Mouse (Mus musculus): ENCODE measurements around the gene Prkag1. TPM values are rescaled to one million over a fixed set of nuclear protein-coding genes. Genes with fewer than 3 reads are reported as not detected.

Gene Prkag1
- 128 and 140 TPM in 2 replicates for polyA plus RNA-seq (2014; fragmentation: Nextera tagmentation; extraction: Ambion mirVana)

DNA sequence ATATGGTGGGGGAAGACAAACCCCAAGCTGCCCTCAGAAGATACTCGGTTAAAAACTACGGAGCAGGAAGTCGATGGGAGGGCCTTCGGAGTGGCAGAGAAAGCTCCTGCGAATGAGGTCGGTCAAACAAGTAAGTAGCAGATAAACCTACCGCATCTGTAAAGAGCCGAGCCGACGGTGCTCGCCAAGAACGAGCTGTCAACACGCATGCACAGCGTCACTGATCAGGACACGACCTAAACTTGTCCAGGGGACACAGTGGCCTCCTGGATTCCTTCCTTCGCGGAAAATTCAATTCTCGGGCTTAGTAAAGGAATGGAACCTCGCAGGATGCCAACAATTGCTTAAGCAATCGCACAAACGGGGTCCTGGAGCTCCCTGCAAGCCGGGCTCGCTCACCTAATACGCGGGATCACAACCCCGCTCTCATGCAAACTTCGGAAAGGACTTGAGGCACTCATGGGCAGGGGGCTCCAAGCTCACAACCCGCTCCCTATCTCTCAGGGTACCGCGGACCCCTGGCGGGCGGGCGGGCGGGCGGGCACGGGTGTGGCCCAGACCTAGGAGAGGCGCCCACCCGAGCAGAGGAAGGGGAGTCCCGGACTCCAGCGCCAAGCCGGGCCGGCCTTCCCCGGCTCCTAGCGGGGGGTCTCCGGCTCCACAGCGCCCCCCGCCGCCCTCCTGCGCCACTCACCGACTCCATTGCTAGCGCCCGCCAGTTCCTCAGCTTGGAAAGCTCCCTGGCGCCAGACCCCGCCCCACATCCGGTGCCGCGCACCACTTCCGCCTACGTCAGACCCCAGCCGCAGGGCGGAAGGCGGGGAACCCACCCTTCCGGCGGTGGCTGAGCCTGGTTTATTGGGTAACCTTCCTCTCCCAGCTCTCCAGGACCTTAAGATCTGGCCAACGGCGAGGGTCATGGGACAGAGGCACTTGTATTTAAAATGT is at the start of gene Prkag1:
TSS of gene Prkag1 (minus strand) at position 786 of the 948 bp plus-strand sequence.
- peak; percentile 98 for DNase-seq (ENCODE audit: low spot score)
- H3K4me2 ChIP-seq, result peak within 1 kb of the TSS; percentile 71
- peak within 1 kb of the TSS; percentile 87 for H3K9ac ChIP-seq (ENCODE audit: low read depth, low read length)
- peaks cover 54% of the 10 kb centered on the region for H3K4me1 ChIP-seq (replicated peaks; ENCODE audit: control insufficient read depth, insufficient read depth, low read length)
- no peaks in the 10 kb centered on the region for H3K27me3 ChIP-seq (replicated peaks; ENCODE audit: control insufficient read depth, insufficient read depth, low read length)
- H3K27ac ChIP-seq (ENCODE audit: low read depth, low read length), result peak within 1 kb of the TSS; percentile 96
- peak; percentile 85 for ATAC-seq (replicated peaks; ENCODE audit: low FRiP score)
- WGBS, result under 1% methylated on average over 57 of the region's 66 CpGs
- H3K4me3 ChIP-seq (ENCODE audit: low read depth, low read length), result peak within 1 kb of the TSS; percentile 72
- H3K9me3 ChIP-seq (ENCODE audit: control insufficient read depth, low read length), result no peaks in the 10 kb centered on the region
- H3K36me3 ChIP-seq (ENCODE audit: control insufficient read depth, insufficient read depth, low read length), result peaks cover 22% of the 10 kb centered on the region

DNA sequence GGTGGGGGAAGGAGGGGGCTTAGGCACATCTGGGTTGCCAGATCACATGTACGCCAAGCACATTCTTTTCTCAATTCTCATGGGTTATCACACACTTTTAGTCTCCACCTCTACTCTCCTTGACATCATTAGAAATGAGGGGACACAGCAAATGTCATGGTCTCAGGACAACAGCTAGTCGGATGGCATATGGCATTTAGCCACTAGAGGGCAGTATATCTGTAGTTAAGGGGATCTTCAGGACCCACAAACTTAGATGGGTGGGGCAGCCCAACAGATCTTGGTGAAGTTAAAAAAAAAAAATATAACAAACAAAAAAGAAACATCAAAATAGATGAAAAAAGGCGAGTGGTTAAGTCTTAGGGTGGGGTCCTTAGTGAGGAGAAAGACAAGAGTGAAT is 46.0 kb upstream of the Prkag1 start:
- WGBS, result 18% methylated on average over 3 of the region's 3 CpGs
- ATAC-seq (replicated peaks; ENCODE audit: low FRiP score) (no peak), DNase-seq (ENCODE audit: low spot score) (no peak)
- no peaks in the 10 kb centered on the region for H3K9me3 ChIP-seq (ENCODE audit: control insufficient read depth, low read length)
- no peak overlapping the region for H3K4me3 ChIP-seq (ENCODE audit: low read depth, low read length)
- no peak overlapping the region for H3K27ac ChIP-seq (ENCODE audit: low read depth, low read length)
- no peaks in the 10 kb centered on the region for H3K36me3 ChIP-seq (ENCODE audit: control insufficient read depth, insufficient read depth, low read length)
- H3K9ac ChIP-seq (ENCODE audit: low read depth, low read length), result no peak overlapping the region
- H3K4me2 ChIP-seq, result no peak overlapping the region
- peaks cover 8% of the 10 kb centered on the region; the same call in 1 of the 2 replicates for H3K4me1 ChIP-seq (replicated peaks; ENCODE audit: control insufficient read depth, insufficient read depth, low read length)
- no peaks in the 10 kb centered on the region for H3K27me3 ChIP-seq (replicated peaks; ENCODE audit: control insufficient read depth, insufficient read depth, low read length)

DNA sequence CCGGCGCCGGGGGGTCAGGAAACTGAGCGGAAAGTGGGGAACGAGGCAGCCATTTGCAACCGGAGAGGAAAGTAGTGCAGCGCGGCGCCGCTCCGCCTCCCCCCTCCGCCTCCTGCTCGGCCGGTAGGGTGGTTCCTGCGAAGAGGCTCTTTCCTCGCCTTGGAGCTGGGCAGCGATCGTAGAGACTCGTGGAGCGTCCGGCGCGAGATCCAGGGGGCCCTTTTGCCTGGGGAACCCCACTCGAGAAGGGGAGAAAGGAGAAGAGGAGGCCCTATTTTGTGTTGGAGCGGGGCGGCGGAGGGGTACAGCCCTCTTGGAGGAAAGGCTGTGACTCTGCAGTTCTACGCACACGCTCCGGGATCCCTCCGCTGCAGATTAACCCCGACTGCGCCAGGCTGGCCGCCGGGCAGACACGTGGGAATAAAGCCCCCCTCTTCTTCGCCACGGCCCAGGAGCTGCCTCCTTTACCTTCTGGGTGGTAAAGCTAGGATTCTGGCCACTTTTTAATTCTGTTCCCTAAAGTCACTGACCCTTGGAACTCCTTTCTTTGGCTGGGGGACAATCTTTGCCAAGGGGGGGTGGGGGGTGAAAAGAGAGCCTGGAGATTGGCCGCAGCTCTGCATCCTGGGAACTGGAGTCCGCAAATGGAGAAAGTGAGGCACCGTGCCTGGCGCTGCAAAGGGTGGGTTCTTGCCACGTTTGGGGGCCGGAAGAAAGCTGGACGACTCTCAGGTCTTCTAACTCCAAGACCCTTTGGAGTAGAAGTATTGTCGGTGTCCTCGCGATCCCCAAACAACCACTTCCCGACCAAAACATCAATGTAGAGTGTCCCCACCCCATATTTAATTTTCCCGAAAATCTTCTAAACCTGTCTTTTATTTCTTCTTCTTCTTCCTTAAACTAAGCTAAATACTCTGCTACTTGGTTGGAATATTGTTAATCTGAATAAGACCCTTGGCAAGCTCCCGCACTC is 40.9 kb upstream of the Prkag1 start:
- WGBS, result 1% methylated on average over 51 of the region's 51 CpGs
- H3K27ac ChIP-seq (ENCODE audit: low read depth, low read length), result peak overlapping the region; percentile 98
- DNase-seq (ENCODE audit: low spot score) (peak; percentile 96), ATAC-seq (replicated peaks; ENCODE audit: low FRiP score) (peak; percentile 76)
- peak overlapping the region; percentile 98 for H3K4me2 ChIP-seq
- H3K4me1 ChIP-seq (replicated peaks; ENCODE audit: control insufficient read depth, insufficient read depth, low read length), result peaks cover 25% of the 10 kb centered on the region
- H3K9me3 ChIP-seq (ENCODE audit: control insufficient read depth, low read length), result no peaks in the 10 kb centered on the region
- peak overlapping the region; percentile 100 for H3K4me3 ChIP-seq (ENCODE audit: low read depth, low read length)
- no peaks in the 10 kb centered on the region for H3K36me3 ChIP-seq (ENCODE audit: control insufficient read depth, insufficient read depth, low read length)
- H3K9ac ChIP-seq (ENCODE audit: low read depth, low read length), result peak overlapping the region; percentile 100
- no peaks in the 10 kb centered on the region for H3K27me3 ChIP-seq (replicated peaks; ENCODE audit: control insufficient read depth, insufficient read depth, low read length)

DNA sequence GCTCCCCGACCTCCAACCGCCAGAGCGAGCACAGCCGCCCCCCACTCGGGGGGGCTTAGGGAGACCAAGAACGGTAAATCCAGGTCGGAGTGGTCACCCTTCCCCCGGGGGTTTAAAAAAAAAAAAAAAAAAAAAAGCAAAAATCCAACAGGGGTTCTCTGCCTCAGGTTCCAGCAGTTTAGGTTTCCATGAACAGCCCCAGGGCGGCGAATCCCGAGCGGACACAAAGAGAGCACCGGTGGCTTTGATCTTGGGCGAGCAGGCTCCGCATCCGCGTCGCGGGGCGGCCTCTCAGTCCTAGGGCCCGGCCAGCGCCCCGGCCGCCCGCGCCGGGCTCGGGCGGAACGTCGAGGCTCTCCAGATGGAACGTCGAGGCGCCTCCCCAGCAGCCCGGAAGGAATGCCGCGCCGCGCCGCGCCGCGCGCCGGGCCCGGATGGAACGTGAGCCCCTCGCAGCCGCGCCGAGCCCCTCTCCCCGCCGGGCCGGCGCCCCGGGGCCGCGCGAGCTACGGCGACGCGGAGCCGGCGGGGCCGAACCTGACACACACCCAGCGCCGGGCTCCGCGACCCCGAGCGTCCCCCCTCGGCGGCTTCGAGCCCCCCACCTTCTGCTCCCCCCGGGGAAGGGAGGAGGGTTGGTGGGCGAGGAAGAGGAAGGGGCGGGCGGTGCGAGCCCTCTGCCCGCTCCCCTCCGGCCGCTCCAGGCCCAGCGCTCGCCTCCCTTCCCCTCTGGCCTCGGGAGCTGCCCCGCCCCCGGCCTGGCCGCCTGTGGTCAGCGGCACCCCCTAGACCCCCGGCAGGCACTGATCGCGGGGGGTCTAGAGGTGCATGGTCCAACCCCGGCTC is 40.0 kb upstream of the Prkag1 start, which contains the start of gene Kmt2d:
TSS of gene Kmt2d (minus strand) at position 135 of the 846 bp plus-strand sequence.
- Histone ChIP-seq H3K9ac (ENCODE audit: low read depth, low read length) (peak within 1 kb of the TSS; percentile 100), H3K27me3 (replicated peaks; ENCODE audit: control insufficient read depth, insufficient read depth, low read length) (no peaks in the 10 kb centered on the region), H3K27ac (ENCODE audit: low read depth, low read length) (peak within 1 kb of the TSS; percentile 98), H3K4me2 (peak within 1 kb of the TSS; percentile 98), H3K36me3 (ENCODE audit: control insufficient read depth, insufficient read depth, low read length) (peaks cover 4% of the 10 kb centered on the region; the same call in 1 of the 2 replicates), H3K4me3 (ENCODE audit: low read depth, low read length) (peak within 1 kb of the TSS; percentile 100), H3K9me3 (ENCODE audit: control insufficient read depth, low read length) (no peaks in the 10 kb centered on the region), H3K4me1 (replicated peaks; ENCODE audit: control insufficient read depth, insufficient read depth, low read length) (peaks cover 28% of the 10 kb centered on the region)
- WGBS, result under 1% methylated on average over 83 of the region's 94 CpGs
- peak; percentile 40 for ATAC-seq (replicated peaks; ENCODE audit: low FRiP score)
- DNase-seq (ENCODE audit: low spot score), result no peak

DNA sequence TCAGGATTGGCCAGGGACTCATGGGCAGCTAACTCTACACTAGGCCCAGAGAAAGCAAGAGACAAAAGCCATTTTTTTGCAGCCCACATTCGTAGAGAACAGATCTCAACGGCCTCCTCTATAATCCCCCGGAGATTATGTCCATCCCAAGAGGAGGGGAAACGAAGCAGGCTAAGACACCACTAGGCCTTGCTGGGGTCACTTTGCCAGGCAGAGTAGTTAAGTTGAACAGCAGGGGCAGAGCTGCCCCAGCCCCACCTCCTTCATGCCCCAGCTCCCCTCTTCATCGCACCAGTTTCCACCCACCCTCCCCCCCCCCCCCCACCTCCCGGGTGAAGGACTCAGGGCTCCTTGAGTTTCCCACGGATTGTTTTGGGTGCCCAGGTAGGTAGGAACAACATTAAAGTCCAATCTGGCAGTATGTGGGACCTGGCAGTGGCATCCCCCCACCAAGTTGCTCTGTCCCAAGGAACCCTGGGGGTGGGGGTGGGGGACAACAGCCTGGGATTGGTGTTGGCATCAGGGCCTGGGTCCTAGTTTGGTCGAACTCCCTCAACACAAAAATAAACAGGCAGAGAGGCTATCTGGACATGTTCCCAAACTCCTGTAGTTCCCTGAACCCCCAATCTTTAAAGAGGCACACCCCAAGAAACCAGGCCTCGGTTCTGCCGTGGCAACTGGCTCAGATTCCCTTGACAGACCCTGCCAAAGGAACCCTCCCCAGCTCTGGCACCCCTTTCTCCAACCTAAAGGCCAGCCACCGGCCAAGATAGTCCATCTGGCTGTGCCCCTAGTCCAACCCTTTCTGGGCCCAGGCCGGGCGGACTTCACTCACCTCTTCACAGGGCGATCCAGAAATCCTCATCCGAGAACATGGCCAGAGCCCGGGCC is 39.1 kb upstream of the Prkag1 start:
- no peaks in the 10 kb centered on the region for H3K9me3 ChIP-seq (ENCODE audit: control insufficient read depth, low read length)
- 0% methylated on average over 15 of the region's 16 CpGs for WGBS
- H3K9ac ChIP-seq (ENCODE audit: low read depth, low read length), result peak overlapping the region; percentile 100
- DNase-seq (ENCODE audit: low spot score) (no peak), ATAC-seq (replicated peaks; ENCODE audit: low FRiP score) (no peak)
- H3K36me3 ChIP-seq (ENCODE audit: control insufficient read depth, insufficient read depth, low read length), result peaks cover 12% of the 10 kb centered on the region
- peak overlapping the region; percentile 98 for H3K4me2 ChIP-seq
- no peaks in the 10 kb centered on the region for H3K27me3 ChIP-seq (replicated peaks; ENCODE audit: control insufficient read depth, insufficient read depth, low read length)
- H3K27ac ChIP-seq (ENCODE audit: low read depth, low read length), result peak overlapping the region; percentile 98
- peaks cover 28% of the 10 kb centered on the region for H3K4me1 ChIP-seq (replicated peaks; ENCODE audit: control insufficient read depth, insufficient read depth, low read length)
- peak overlapping the region; percentile 100 for H3K4me3 ChIP-seq (ENCODE audit: low read depth, low read length)

DNA sequence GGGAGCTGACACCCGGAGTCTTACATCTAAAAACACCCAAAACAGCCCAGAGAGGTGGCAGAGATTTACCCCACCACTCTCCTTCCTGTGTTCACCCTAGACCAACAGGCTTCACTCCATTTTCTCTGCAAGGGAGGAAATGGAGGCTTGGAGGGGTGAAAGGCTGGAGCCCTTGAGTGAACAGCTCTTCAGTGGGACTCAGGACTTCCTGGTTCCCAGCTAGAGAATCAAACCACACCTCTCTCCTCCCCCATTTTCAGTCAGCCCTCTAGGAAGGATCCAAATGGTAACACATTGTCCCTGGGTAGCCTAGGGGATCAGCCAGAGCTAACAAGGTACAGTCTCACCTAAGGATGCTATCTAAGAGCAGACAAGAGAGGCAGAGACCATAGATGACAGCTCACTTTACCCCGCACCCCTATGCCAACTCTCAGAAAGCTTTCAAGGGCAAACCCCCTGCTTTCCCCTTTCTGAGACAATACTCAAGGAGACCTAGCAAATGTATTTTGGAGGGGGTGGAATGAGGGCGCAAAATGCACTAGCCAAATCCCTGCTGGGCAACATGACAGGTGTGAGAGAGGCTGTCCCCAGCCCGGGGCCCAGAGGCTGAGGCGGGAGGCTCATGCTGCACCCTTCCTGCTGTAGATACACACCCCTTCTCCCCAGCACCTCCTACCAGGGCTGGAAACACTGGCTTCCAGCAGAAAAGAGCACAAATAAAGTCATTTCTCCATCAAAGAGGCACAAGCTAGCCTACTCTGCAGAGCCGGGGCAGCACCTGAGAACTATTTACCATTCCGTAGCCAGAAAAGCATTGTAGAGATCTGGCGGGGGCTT is 38.2 kb upstream of the Prkag1 start:
- Histone ChIP-seq H3K4me1 (replicated peaks; ENCODE audit: control insufficient read depth, insufficient read depth, low read length) (peaks cover 28% of the 10 kb centered on the region), H3K9me3 (ENCODE audit: control insufficient read depth, low read length) (no peaks in the 10 kb centered on the region), H3K36me3 (ENCODE audit: control insufficient read depth, insufficient read depth, low read length) (peaks cover 21% of the 10 kb centered on the region), H3K9ac (ENCODE audit: low read depth, low read length) (peak overlapping the region; percentile 100), H3K27ac (ENCODE audit: low read depth, low read length) (peak overlapping the region; percentile 98; the same call in 1 of the 2 replicates), H3K4me3 (ENCODE audit: low read depth, low read length) (peak overlapping the region; percentile 100), H3K4me2 (peak overlapping the region; percentile 98), H3K27me3 (replicated peaks; ENCODE audit: control insufficient read depth, insufficient read depth, low read length) (no peaks in the 10 kb centered on the region)
- WGBS, result 14% methylated on average over 8 of the region's 8 CpGs
- ATAC-seq (replicated peaks; ENCODE audit: low FRiP score) (no peak; the same call in 1 of the 2 replicates), DNase-seq (ENCODE audit: low spot score) (no peak)

Measured in liver, embryonic 11.5 days (tissue).